Mouse (Mus musculus) embryonic facial prominence, embryonic 10.5 days (tissue): ENCODE data around the gene Lrcol1. TPM values are rescaled to one million over a fixed set of nuclear protein-coding genes. Genes with fewer than 3 reads are reported as not detected.

Experiments used
- DNase-seq: peaks from one replicate; pipeline ENCODE4 v3.0.0-alpha.2; 2017; ENCODE audit warnings: low spot score
- H3K27ac ChIP-seq: fragments of 300-500 bp; sonication (generic); replicated peaks from 2 replicates; pipeline ENCODE4 v1.5.1; 2016; ENCODE audit warnings: mild to moderate bottlenecking
- H3K27me3 ChIP-seq: fragments of 300-500 bp; sonication (generic); replicated peaks from 2 replicates; pipeline ENCODE4 v1.6.1; 2016; ENCODE audit warnings: low read depth, mild to moderate bottlenecking; ENCODE audit not compliant: poor library complexity, severe bottlenecking
- H3K36me3 ChIP-seq: fragments of 300-500 bp; sonication (generic); replicated peaks from 2 replicates; pipeline ENCODE4 v1.6.1; 2016; ENCODE audit warnings: mild to moderate bottlenecking, moderate library complexity
- H3K4me1 ChIP-seq: fragments of 300-500 bp; sonication (generic); 2 replicates; pipeline ENCODE4 v1.6.1; 2016
- H3K4me3 ChIP-seq: fragments of 300-500 bp; sonication (generic); 2 replicates; pipeline ENCODE4 v1.5.1; 2016; ENCODE audit warnings: mild to moderate bottlenecking, moderate library complexity
- H3K9me3 ChIP-seq: fragments of 300-500 bp; sonication (generic); 2 replicates; pipeline ENCODE4 v1.6.1; 2016; ENCODE audit warnings: mild to moderate bottlenecking
- WGBS: fragments of 180-500 bp; shearing (Covaris S2); methylation state at CpG from one replicate; pipeline ENCODE4 v1.1.7; 2016; 5-methylcytosine and 5-hydroxymethylcytosine counted together
- polyA plus RNA-seq: library from polyadenylated mRNA; unstranded; fragments of >200 nt; fragmentation: Nextera tagmentation; extraction: Ambion mirVana; gene quantifications from 2 replicates; pipeline ENCODE4 v1.2.1, GENCODE M21; 2016

The Lrcol1 gene
- polyA plus RNA-seq, 1 experiment from 2014 or later: not detected

DNA sequence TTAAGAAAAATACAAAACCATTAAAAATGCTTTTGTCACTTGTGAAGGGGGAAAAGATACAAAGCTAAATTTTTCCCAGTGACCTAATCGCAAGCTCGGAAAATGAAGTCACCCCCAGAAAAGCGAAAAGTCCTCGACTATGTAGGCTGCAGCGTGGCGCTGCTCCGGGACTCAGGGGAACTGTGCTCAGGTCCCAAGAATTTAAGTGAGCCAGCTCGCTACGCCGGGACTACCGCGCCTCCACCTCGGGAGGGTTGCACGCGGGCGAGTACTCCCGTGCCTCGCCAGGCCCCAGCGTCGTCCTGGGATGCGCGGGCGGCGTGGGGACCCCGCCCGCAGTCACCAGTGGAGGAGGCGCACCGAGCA lies 18.3 kb downstream of the Lrcol1 start:
- H3K9me3 ChIP-seq: no peaks in the 10 kb centered on the region
- H3K27me3 ChIP-seq: peaks cover 37% of the 10 kb centered on the region
- DNase-seq: no peak
- peaks cover 44% of the 10 kb centered on the region for H3K36me3 ChIP-seq
- H3K4me3 ChIP-seq: peak overlapping the region; percentile 65
- H3K4me1 ChIP-seq: peaks cover 26% of the 10 kb centered on the region
- 2% methylated on average over 28 of the region's 28 CpGs for WGBS
- peak overlapping the region; percentile 65; the same call in 1 of the 2 replicates for H3K27ac ChIP-seq

- Histone ChIP-seq H3K27me3 (peaks cover 37% of the 10 kb centered on the region), H3K9me3 (no peaks in the 10 kb centered on the region), H3K4me1 (peaks cover 21% of the 10 kb centered on the region), H3K36me3 (peaks cover 48% of the 10 kb centered on the region), H3K4me3 (peak overlapping the region; percentile 65), H3K27ac (peak overlapping the region; percentile 65)
- 1% methylated on average over 72 of the region's 72 CpGs for WGBS
- DNase-seq: peak; percentile 88
Observed at GRCm38 (mm10) chr5:110363179-110363821, 18.8 kb downstream of the Lrcol1 start.

- H3K4me3 ChIP-seq: peak overlapping the region; percentile 65
- 28% methylated on average over 11 of the region's 11 CpGs for WGBS
- peaks cover 37% of the 10 kb centered on the region for H3K27me3 ChIP-seq
- H3K27ac ChIP-seq: peak overlapping the region; percentile 65
- peaks cover 20% of the 10 kb centered on the region for H3K4me1 ChIP-seq
- H3K9me3 ChIP-seq: no peaks in the 10 kb centered on the region
- H3K36me3 ChIP-seq: peaks cover 55% of the 10 kb centered on the region
- DNase-seq: peak; percentile 31
Observed at GRCm38 (mm10) chr5:110363822-110364545, 19.5 kb downstream of the Lrcol1 start.

- peak; percentile 79 for DNase-seq
- Histone ChIP-seq H3K4me3 (no peak overlapping the region), H3K36me3 (peaks cover 98% of the 10 kb centered on the region), H3K27ac (no peak overlapping the region), H3K27me3 (no peaks in the 10 kb centered on the region), H3K4me1 (peaks cover 18% of the 10 kb centered on the region), H3K9me3 (no peaks in the 10 kb centered on the region)
- 61% methylated on average over 8 of the region's 8 CpGs for WGBS
Observed at GRCm38 (mm10) chr5:110376802-110377433, 32.4 kb downstream of the Lrcol1 start.

- H3K9me3 ChIP-seq: no peaks in the 10 kb centered on the region
- peak; percentile 52 for DNase-seq
- no peak overlapping the region; the same call in 1 of the 2 replicates for H3K27ac ChIP-seq
- H3K4me1 ChIP-seq: peaks cover 18% of the 10 kb centered on the region
- H3K36me3 ChIP-seq: peaks cover 96% of the 10 kb centered on the region
- 26% methylated on average over 20 of the region's 20 CpGs for WGBS
- H3K4me3 ChIP-seq: 0 out of 2 replicates have a peak overlapping the region, but pooled peaks have one; percentile 9
- H3K27me3 ChIP-seq: no peaks in the 10 kb centered on the region
Observed at GRCm38 (mm10) chr5:110378181-110378583, 33.7 kb downstream of the Lrcol1 start.

DNA sequence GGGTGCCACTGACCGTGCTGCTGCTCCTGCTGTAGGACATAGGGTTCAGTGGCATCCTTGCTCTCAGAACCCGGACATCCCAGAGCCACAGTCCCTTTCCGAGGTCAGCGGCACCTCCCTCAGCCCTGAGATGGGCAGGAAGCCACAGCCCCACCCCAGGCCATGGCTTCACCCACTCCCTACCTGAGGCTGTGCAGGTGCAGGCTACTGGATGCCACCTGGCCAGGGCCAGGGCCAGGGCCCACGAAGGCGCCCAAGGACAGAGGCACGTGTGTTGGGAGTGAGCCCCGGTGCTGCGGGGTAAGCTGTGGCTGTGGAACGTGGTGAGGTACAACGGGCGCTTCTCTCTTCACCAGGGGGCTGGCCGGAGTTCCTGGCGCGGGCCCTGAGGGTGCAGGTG lies 34.6 kb downstream of the Lrcol1 start:
- no peak overlapping the region for H3K4me3 ChIP-seq
- no peak for DNase-seq
- H3K27ac ChIP-seq: no peak overlapping the region
- WGBS: 85% methylated on average over 15 of the region's 15 CpGs
- peaks cover 90% of the 10 kb centered on the region for H3K36me3 ChIP-seq
- H3K4me1 ChIP-seq: peaks cover 21% of the 10 kb centered on the region
- no peaks in the 10 kb centered on the region for H3K9me3 ChIP-seq
- no peaks in the 10 kb centered on the region for H3K27me3 ChIP-seq

DNA sequence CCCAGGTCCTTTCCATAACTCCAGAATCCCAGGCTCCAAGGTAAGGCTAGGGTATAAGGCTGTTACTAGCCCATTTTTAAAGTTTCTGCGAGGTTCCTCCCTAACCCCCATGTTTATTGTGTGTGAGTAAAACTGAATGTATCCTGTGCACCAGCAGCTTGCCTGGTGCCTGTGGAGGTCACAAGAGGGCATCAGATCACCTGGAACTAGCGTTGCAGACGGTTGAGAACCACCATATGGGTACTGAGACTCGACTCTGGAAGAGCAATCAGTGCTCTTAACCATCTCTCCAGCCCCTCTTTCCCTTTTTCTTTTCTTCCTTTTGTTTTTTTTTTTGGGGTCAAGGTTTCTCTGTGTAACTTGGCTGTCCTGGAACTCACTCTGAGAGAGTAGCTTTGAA lies 35.3 kb downstream of the Lrcol1 start:
- Histone ChIP-seq H3K4me1 (peaks cover 29% of the 10 kb centered on the region), H3K27me3 (0 out of 2 replicates have a peak, but pooled peaks cover under 1% of the 10 kb centered on the region), H3K36me3 (peaks cover 86% of the 10 kb centered on the region)

DNA sequence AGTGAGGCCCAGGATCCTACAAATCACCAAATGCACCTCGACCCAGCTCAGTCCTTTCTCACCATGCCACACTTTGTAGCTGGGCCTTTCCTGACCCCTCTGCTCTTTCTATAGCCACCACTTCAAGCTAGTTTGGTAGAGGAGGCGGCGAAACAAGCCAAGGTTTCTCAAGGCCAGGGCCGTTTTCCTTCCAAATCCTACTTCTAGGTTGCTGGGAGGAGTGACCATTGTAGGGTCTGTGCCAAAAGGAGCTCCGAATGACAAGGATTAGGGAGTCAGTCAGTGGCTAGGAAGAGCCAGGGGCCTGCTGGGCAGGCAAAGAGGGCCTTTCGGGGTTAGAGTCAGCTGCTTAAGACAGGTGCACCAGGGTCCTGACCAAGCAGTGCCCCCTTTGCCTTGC lies 40.0 kb downstream of the Lrcol1 start:
- WGBS: 79% methylated on average over 6 of the region's 6 CpGs
- DNase-seq: no peak
- H3K27ac ChIP-seq: no peak overlapping the region
- no peaks in the 10 kb centered on the region for H3K9me3 ChIP-seq
- H3K4me1 ChIP-seq: peaks cover 38% of the 10 kb centered on the region
- H3K4me3 ChIP-seq: peak overlapping the region; percentile 71; the same call in 1 of the 2 replicates
- H3K36me3 ChIP-seq: peaks cover 40% of the 10 kb centered on the region
- peaks cover 20% of the 10 kb centered on the region for H3K27me3 ChIP-seq

More for the DNA sequence above, 35.3 kb downstream of the Lrcol1 start:
- no peak overlapping the region for H3K4me3 ChIP-seq
- DNase-seq: no peak
- no peaks in the 10 kb centered on the region for H3K9me3 ChIP-seq
- H3K27ac ChIP-seq: no peak overlapping the region
- 89% methylated on average over 4 of the region's 4 CpGs for WGBS

- no peak for DNase-seq
- Histone ChIP-seq H3K4me1 (peaks cover 38% of the 10 kb centered on the region), H3K4me3 (peak overlapping the region; percentile 71), H3K27ac (peak overlapping the region; percentile 86; the same call in 1 of the 2 replicates), H3K36me3 (peaks cover 32% of the 10 kb centered on the region), H3K9me3 (no peaks in the 10 kb centered on the region), H3K27me3 (peaks cover 20% of the 10 kb centered on the region)
- WGBS: 60% methylated on average over 4 of the region's 4 CpGs
Observed at GRCm38 (mm10) chr5:110385263-110385662, 40.7 kb downstream of the Lrcol1 start.

DNA sequence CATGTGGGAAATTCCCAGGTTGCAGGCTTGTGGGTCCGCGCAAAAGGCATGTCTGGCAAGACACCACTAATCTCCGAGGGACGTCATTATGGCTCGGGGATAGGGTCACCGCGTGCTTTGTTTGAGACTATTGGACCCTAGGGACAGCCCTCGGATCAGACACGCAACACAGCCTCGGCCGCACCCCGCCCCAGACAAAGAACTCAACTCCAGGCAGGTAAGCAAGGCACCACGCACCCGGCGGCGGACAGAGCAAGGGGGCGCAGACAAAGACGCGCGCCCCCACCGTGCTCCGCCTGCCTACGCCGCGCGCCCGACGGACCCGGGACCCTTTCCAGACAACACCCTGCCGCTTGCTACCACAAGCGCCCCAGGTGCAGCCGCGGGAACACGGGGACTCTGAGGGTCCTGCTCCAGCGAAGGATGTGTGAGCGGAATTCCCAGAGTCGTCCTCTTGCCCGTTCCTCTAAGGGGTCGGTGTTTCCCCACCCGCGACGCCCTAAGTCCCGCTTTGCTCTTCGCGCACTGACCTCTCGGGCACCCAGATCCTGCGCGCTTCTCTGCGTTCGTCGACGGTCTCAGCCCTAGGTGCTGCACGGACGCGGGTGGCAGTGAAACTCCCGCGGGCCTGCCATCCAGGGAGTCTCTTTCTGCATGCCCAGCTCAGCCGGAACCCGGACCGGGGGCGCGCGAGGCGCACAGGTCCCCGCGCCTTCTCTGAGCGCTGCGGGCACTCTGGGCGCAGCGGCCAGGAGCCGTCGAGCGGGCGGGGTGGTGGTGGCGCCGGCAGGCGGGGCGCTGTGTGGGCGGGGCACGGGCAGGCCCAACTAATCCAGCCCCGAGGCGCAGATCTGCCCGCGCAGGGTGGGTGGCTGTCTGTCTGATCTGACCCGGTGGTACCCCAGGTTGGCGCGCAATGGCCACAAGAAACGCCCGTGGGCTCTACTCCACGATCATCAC lies 42.1 kb downstream of the Lrcol1 start:
- Histone ChIP-seq H3K4me3 (peak overlapping the region; percentile 71), H3K4me1 (peaks cover 38% of the 10 kb centered on the region), H3K27ac (peak overlapping the region; percentile 86), H3K27me3 (peaks cover 20% of the 10 kb centered on the region), H3K9me3 (no peaks in the 10 kb centered on the region), H3K36me3 (peaks cover 18% of the 10 kb centered on the region)
- DNase-seq: peak; percentile 91
- under 1% methylated on average over 90 of the region's 90 CpGs for WGBS

DNA sequence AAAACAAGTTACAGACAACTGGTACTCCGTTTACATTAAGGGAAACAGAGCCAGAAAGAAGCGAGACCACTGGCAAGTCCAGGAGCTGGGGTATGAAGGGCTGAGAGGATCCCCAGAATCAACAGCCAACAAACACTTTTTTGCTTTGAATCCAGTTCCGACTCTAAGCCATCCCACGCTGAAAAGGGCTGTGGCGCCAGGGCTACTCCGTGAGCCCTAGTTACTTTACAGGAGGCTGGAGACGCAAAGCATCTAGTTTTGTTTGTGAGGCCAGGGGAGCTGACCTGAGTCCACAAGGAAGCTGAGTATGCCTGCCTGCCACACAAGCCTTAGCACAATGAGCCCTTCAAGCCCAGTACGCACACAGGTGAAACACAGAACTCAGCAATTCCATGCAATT lies 42.8 kb downstream of the Lrcol1 start:
- WGBS: 13% methylated on average over 8 of the region's 8 CpGs
- Histone ChIP-seq H3K4me3 (peak overlapping the region; percentile 71), H3K4me1 (peaks cover 38% of the 10 kb centered on the region), H3K36me3 (peaks cover 12% of the 10 kb centered on the region), H3K27me3 (peaks cover 20% of the 10 kb centered on the region), H3K27ac (peak overlapping the region; percentile 86), H3K9me3 (no peaks in the 10 kb centered on the region)
- DNase-seq: peak; percentile 16

DNA sequence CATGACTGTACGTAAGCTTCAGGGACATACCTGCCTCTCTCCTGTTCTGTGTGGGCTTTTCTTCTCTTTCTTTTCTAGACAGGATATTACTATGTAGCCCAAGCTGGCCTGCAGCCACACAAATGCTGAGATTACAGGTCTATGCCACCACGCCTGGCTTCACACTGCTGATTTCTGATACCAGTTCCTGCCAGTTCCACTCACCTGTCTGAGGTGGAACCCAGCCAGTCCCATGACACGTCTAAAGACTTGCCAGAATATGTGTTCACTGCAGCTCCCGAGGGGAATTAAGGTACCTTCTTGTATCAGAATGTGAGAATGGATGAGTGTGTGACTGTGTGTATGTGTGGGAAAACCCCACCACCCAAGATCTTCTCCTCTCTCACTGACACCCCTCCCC lies 46.1 kb downstream of the Lrcol1 start:
- H3K9me3 ChIP-seq: no peaks in the 10 kb centered on the region
- WGBS: 84% methylated on average over 4 of the region's 4 CpGs
- no peak overlapping the region for H3K27ac ChIP-seq
- no peak overlapping the region for H3K4me3 ChIP-seq
- H3K36me3 ChIP-seq: no peaks in the 10 kb centered on the region
- H3K27me3 ChIP-seq: peaks cover 14% of the 10 kb centered on the region
- H3K4me1 ChIP-seq: peaks cover 19% of the 10 kb centered on the region
- no peak for DNase-seq
